Mouse (Mus musculus) left cerebral cortex, adult 11 months (tissue): Measurements from ENCODE around the gene Olfr1461.

Source experiments
- DNase-seq: peaks from one replicate; pipeline ENCODE4 v3.0.0; 2022; ENCODE audit warnings: low spot score

Gene Olfr1461

DNA sequence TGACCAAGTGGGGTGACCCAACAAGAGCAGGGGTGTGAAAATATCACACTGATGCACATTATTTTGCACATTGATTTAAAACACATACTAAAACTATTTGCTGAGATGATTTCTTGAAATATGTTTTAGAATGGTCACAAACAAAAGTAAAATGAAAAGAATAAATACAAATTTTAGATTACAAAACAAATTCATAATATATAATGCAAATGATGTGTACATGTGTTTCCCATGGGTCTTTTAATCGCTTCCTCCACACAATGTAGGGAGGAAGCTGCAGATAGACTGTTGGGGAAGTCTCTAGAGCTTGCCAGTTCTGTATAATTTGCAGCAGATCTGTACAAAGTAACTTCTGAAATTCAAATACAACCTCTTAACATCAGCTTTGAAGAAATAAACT is at the start of gene Olfr1461:
TSS of gene Olfr1461 (plus strand) at position 301 of the 400 bp plus-strand sequence.
- no peak for DNase-seq

DNA sequence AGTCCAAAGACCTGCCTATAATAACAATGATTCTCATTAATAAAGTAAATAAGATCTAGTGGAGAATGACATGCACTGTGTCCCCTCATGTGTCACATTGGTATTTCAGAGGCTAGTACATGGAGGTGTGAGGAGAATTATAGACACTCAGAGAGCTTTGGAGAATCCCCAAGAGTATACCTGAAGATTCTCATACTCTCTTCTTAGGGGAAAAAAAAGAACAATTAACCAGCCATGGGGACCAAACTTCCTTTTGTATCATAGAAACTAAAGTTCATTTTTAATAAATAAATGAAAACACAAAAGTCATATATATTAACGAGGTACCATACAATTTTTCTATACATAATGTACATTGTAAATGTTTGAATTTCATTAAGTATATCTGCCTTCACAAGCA is 13.4 kb upstream of the Olfr1461 start, which contains the start of gene Olfr1459:
TSS of gene Olfr1459 (minus strand) at position 101 of the 400 bp plus-strand sequence.
- DNase-seq = no peak

DNA sequence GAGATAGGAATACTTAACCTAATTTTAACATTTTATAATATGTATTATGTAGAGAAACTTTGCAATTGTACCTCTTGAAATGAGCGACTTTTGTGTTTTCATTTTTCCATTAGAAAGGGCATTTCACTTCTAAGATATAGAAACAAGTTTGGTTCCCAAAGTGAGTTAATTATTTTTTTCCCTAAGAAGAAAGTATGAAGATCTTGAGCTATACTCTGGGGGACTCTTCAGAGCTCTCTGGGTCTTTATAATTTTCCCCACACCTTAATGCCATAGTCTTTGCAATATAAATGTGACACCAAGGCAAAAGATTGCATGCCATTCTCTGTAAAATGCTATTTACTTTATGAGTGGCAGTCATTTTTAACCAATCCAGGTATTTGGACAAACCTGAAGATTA is 22.6 kb downstream of the Olfr1461 start, which contains the start of gene Olfr1462:
TSS of gene Olfr1462 (plus strand) at position 301 of the 400 bp plus-strand sequence.
- no peak for DNase-seq
